ENCODE assay signal across 19 mouse cellular contexts in the genomic region with DNA sequence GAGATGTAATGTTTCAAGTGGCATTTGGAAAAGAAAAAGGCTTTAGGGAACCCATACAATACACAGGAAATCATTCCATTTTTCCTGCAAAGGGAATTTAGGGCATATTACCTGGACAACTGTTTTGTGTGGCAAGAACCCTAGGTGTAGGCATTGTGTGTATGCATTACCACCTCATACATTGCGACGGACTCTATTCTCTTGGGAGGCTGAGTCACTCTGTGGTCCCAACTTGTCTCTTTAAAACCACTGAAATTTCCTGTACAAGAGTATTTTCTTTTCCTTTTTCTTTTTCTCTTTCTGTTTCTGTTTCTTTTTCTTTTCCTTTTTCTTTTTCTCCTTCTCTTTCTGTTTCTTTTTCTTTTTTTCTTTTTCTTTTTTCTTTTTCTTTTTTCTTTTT.
DNase-seq lines count a peak whose midpoint lies in the region; ATAC-seq and TF ChIP-seq lines count a peak whose summit lies in the region.
"Had no signal": no experiment of that assay in that cellular context is flagged by ENCODE, and none has a peak within 500 bp of the region (broad histone marks: within the 10 kb centered on the region; RNA-seq: fewer than 3 reads in every experiment).

No protein-coding gene starts in this region.

- H3K27ac ChIP-seq in hindbrain, embryonic 11.5 days (ENCODE audit: low read depth, low read length), result 0 out of 2 replicates have a peak overlapping the region, but pooled peaks have one; percentile 55
- H3K27ac ChIP-seq in hindbrain, postnatal 0 days, result no peak overlapping the region; the same call in 1 of the 2 replicates
- H3K27ac ChIP-seq in midbrain, embryonic 12.5 days (replicated peaks), result no peak overlapping the region
- H3K27ac ChIP-seq in midbrain, embryonic 15.5 days, result no peak overlapping the region
- H3K27ac ChIP-seq in neural tube, embryonic 13.5 days (replicated peaks), result peak overlapping the region; percentile 78
- H3K27ac ChIP-seq: embryonic facial prominence, embryonic 10.5 days; heart, embryonic 10.5 days had no signal

- WGBS in hindbrain, embryonic 11.5 days, result 55% methylated on average over 2 of the region's 2 CpGs
- 65% methylated on average over 2 of the region's 2 CpGs for WGBS in hindbrain, postnatal 0 days
- 43% methylated on average over 2 of the region's 2 CpGs for WGBS in midbrain, embryonic 12.5 days
- 26% methylated on average over 2 of the region's 2 CpGs for WGBS in midbrain, embryonic 15.5 days
- WGBS in neural tube, embryonic 13.5 days, result 48% methylated on average over 2 of the region's 2 CpGs

- no peaks in the 10 kb centered on the region for H3K9me3 ChIP-seq in hindbrain, embryonic 11.5 days (ENCODE audit: control insufficient read depth, low read length)
- H3K9me3 ChIP-seq in hindbrain, postnatal 0 days (ENCODE audit: low read length), result no peaks in the 10 kb centered on the region
- H3K9me3 ChIP-seq in midbrain, embryonic 12.5 days, result no peaks in the 10 kb centered on the region
- no peaks in the 10 kb centered on the region for H3K9me3 ChIP-seq in midbrain, embryonic 15.5 days
- H3K9me3 ChIP-seq in neural tube, embryonic 13.5 days, result no peaks in the 10 kb centered on the region
- H3K9me3 ChIP-seq: embryonic facial prominence, embryonic 10.5 days; heart, embryonic 10.5 days had no signal

- H3K4me1 ChIP-seq in hindbrain, embryonic 11.5 days (replicated peaks; ENCODE audit: control insufficient read depth, insufficient read depth, low read length), result no peaks in the 10 kb centered on the region
- no peaks in the 10 kb centered on the region for H3K4me1 ChIP-seq in hindbrain, postnatal 0 days (ENCODE audit: insufficient read depth, low read length)
- H3K4me1 ChIP-seq in midbrain, embryonic 12.5 days, result peaks cover 14% of the 10 kb centered on the region
- peaks cover 14% of the 10 kb centered on the region for H3K4me1 ChIP-seq in midbrain, embryonic 15.5 days
- peaks cover 17% of the 10 kb centered on the region for H3K4me1 ChIP-seq in neural tube, embryonic 13.5 days (replicated peaks)

- no peak overlapping the region for H3K4me2 ChIP-seq in hindbrain, embryonic 11.5 days (replicated peaks; ENCODE audit: low read depth, low read length)
- no peak overlapping the region for H3K4me2 ChIP-seq in hindbrain, postnatal 0 days (ENCODE audit: low read depth, low read length)
- no peak overlapping the region for H3K4me2 ChIP-seq in midbrain, embryonic 12.5 days (replicated peaks)
- no peak overlapping the region for H3K4me2 ChIP-seq in midbrain, embryonic 15.5 days
- no peak overlapping the region for H3K4me2 ChIP-seq in neural tube, embryonic 13.5 days

- H3K36me3 ChIP-seq in hindbrain, embryonic 11.5 days (ENCODE audit: control insufficient read depth, insufficient read depth, low read length), result no peaks in the 10 kb centered on the region
- no peaks in the 10 kb centered on the region for H3K36me3 ChIP-seq in hindbrain, postnatal 0 days (ENCODE audit: insufficient read depth, low read length)
- no peaks in the 10 kb centered on the region for H3K36me3 ChIP-seq in midbrain, embryonic 12.5 days
- H3K36me3 ChIP-seq in midbrain, embryonic 15.5 days (replicated peaks), result no peaks in the 10 kb centered on the region
- H3K36me3 ChIP-seq in neural tube, embryonic 13.5 days, result no peaks in the 10 kb centered on the region
- H3K36me3 ChIP-seq: embryonic facial prominence, embryonic 10.5 days; G1E; heart, embryonic 10.5 days had no signal

- no peak overlapping the region for H3K9ac ChIP-seq in hindbrain, embryonic 11.5 days (ENCODE audit: low read depth, low read length)
- no peak overlapping the region for H3K9ac ChIP-seq in hindbrain, postnatal 0 days (replicated peaks; ENCODE audit: low read length)
- H3K9ac ChIP-seq in midbrain, embryonic 12.5 days (replicated peaks), result no peak overlapping the region
- no peak overlapping the region for H3K9ac ChIP-seq in midbrain, embryonic 15.5 days
- H3K9ac ChIP-seq in neural tube, embryonic 13.5 days, result no peak overlapping the region

- no peak overlapping the region for H3K4me3 ChIP-seq in hindbrain, embryonic 11.5 days (ENCODE audit: low read depth, low read length)
- H3K4me3 ChIP-seq in hindbrain, postnatal 0 days (ENCODE audit: low read length), result no peak overlapping the region
- H3K4me3 ChIP-seq in midbrain, embryonic 12.5 days, result no peak overlapping the region
- no peak overlapping the region for H3K4me3 ChIP-seq in midbrain, embryonic 15.5 days
- no peak overlapping the region for H3K4me3 ChIP-seq in neural tube, embryonic 13.5 days
- H3K4me3 ChIP-seq: embryonic facial prominence, embryonic 10.5 days; heart, embryonic 10.5 days had no signal

- ATAC-seq in hindbrain, embryonic 11.5 days (ENCODE audit: low FRiP score), result 0 out of 2 replicates have a peak, but pooled peaks have one; percentile 28
- no peak for ATAC-seq in hindbrain, postnatal 0 days
- 0 out of 2 replicates have a peak, but pooled peaks have one; percentile 20 for ATAC-seq in midbrain, embryonic 12.5 days (ENCODE audit: low FRiP score, low read depth)
- no peak for ATAC-seq in midbrain, embryonic 15.5 days (replicated peaks)
- no peak for ATAC-seq in neural tube, embryonic 13.5 days (ENCODE audit: low read depth)
- ATAC-seq: inflammation-experienced regulatory T-cells, adult 6 months; intestine, postnatal 0 days had no signal

- TF ChIP-seq CTCF in hindbrain, postnatal 0 days (IDR thresholded peaks at IDR 0.05; ENCODE audit: low read depth), result no peak

- no peaks in the 10 kb centered on the region for H3K27me3 ChIP-seq in hindbrain, embryonic 11.5 days (ENCODE audit: control insufficient read depth, insufficient read depth, low read length)
- H3K27me3 ChIP-seq in hindbrain, postnatal 0 days (ENCODE audit: insufficient read depth, low read length), result no peaks in the 10 kb centered on the region
- no peaks in the 10 kb centered on the region for H3K27me3 ChIP-seq in midbrain, embryonic 12.5 days
- no peaks in the 10 kb centered on the region for H3K27me3 ChIP-seq in midbrain, embryonic 15.5 days (replicated peaks)
- H3K27me3 ChIP-seq in neural tube, embryonic 13.5 days, result no peaks in the 10 kb centered on the region

- DNase-seq in hindbrain, embryonic 11.5 days (ENCODE audit: low spot score), result no peak
- DNase-seq in hindbrain, postnatal 0 days (ENCODE audit: low spot score), result no peak
- no peak for DNase-seq in neural tube, embryonic 10.5 days (ENCODE audit: extremely low spot score, low spot score)
- DNase-seq in right cerebral cortex, postnatal 10 days (ENCODE audit: low spot score in 2 of 2), result no peak
- DNase-seq: adrenal gland, adult 8-10 months; adrenal gland, postnatal 36 days; cerebellum, adult 2 months; gastrocnemius, postnatal 36 days; heart, adult 18-20 months; heart, postnatal 10 days; heart, postnatal 4 days had no signal

Comparison
In these comparisons a context has a peak if more than half of its experiments do, and no peak if none do; other contexts are left out.
1. ATAC-seq: peak in hindbrain, embryonic 11.5 days (single experiment) and midbrain, embryonic 12.5 days (single experiment); none in hindbrain, postnatal 0 days (single experiment), midbrain, embryonic 15.5 days (single experiment) and neural tube, embryonic 13.5 days (single experiment).
2. H3K27ac ChIP-seq: peak in hindbrain, embryonic 11.5 days (single experiment) and neural tube, embryonic 13.5 days (single experiment); none in hindbrain, postnatal 0 days (single experiment), midbrain, embryonic 12.5 days (single experiment) and midbrain, embryonic 15.5 days (single experiment).